Mouse (Mus musculus) C2C12 (cell line): ENCODE measurements around the gene Scarf2.

ENCODE experiments used
- CEBPB ChIP-seq: IDR thresholded peaks from one replicate; pipeline ENCODE4 v1.6.1; 2011; ENCODE audit warnings: low read depth, mild to moderate bottlenecking, control low read depth, moderate library complexity
- CTCF ChIP-seq: IDR thresholded peaks from one replicate; pipeline ENCODE4 v1.5.1; 2011; ENCODE audit not compliant: control insufficient read depth, insufficient read depth, insufficient read length
- MAX ChIP-seq: IDR thresholded peaks from one replicate; pipeline ENCODE4 v1.6.1; 2011; ENCODE audit warnings: mild to moderate bottlenecking, control low read depth
- MYOD1 ChIP-seq: IDR thresholded peaks from one replicate; pipeline ENCODE4 v1.6.1; 2011; ENCODE audit warnings: low read depth; ENCODE audit not compliant: control insufficient read depth, insufficient read length
- MYOG ChIP-seq: IDR thresholded peaks from one replicate; pipeline ENCODE4 v1.6.1; 2011; ENCODE audit not compliant: control insufficient read depth, insufficient read length; ENCODE audit errors: extremely low read depth

DNA sequence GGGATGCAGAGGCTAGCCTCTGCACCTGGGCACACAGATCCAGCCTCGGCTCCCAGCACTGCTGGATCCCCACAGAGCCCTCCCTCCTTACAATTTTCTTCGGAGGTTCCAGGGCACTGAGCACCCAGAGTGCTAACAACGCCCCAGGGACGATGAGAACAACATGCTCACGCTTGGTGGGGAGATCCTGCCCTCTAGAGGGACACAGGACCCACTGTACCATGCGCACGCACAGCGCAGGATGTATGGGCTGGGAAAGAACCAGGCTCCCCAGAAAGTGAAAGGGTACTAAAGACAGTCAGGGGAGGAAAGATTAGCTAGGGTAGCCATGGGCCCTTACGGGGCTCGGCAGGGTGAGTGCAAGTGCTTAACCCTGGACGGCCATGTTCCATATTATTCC is 34.7 kb downstream of the Scarf2 start:
- no peak for TF ChIP-seq CTCF
- no peak for TF ChIP-seq CEBPB
- no peak for TF ChIP-seq MYOD1
- no peak for TF ChIP-seq MAX
- no peak for TF ChIP-seq MYOG
